Mouse (Mus musculus) forebrain, embryonic 16.5 days (tissue): ENCODE measurements around the gene Hspa1l. TPM values are rescaled to one million over a fixed set of nuclear protein-coding genes. Genes with fewer than 3 reads are reported as not detected.

ENCODE experiments used
- ATAC-seq: fragments of 200-750 bp; cut with Nextera tagmentation; 2 replicates; pipeline ENCODE4 v1.8.0; 2017; ENCODE audit warnings: mild to moderate bottlenecking, moderate library complexity
- H3K27ac ChIP-seq: fragments of 300-500 bp; sonication (generic); 2 replicates; pipeline ENCODE4 v1.5.1; 2014; ENCODE audit warnings: low read length, control low read depth
- H3K27me3 ChIP-seq: fragments of 300-500 bp; sonication (generic); replicated peaks from 2 replicates; pipeline ENCODE4 v1.6.1; 2014; ENCODE audit warnings: low read length; ENCODE audit not compliant: control insufficient read depth, insufficient read depth
- H3K36me3 ChIP-seq: fragments of 300-500 bp; sonication (generic); 2 replicates; pipeline ENCODE4 v1.6.1; 2014; ENCODE audit not compliant: control insufficient read depth, insufficient read depth
- H3K4me1 ChIP-seq: fragments of 300-500 bp; sonication (generic); replicated peaks from 2 replicates; pipeline ENCODE4 v1.6.1; 2014; ENCODE audit warnings: low read length; ENCODE audit not compliant: control insufficient read depth, insufficient read depth
- H3K4me2 ChIP-seq: fragments of 300-500 bp; sonication (generic); 2 replicates; pipeline ENCODE4 v1.6.1; 2014; ENCODE audit warnings: mild to moderate bottlenecking, low read length, control low read depth
- H3K4me3 ChIP-seq: fragments of 300-500 bp; sonication (generic); replicated peaks from 2 replicates; pipeline ENCODE4 v1.5.1; 2014; ENCODE audit warnings: mild to moderate bottlenecking, low read length, control low read depth
- H3K9ac ChIP-seq: fragments of 300-500 bp; sonication (generic); replicated peaks from 2 replicates; pipeline ENCODE4 v1.6.1; 2014; ENCODE audit warnings: low read depth, low read length, control low read depth
- H3K9me3 ChIP-seq: fragments of 300-500 bp; sonication (generic); 2 replicates; pipeline ENCODE4 v1.6.1; 2016; ENCODE audit warnings: low read length; ENCODE audit not compliant: control insufficient read depth
- WGBS: fragments of 180-500 bp; shearing (Covaris S2); extraction: QIAGEN DNeasy Blood & Tissue Kit; methylation state at CpG from one replicate; pipeline ENCODE4 v1.1.7; 2014; 5-methylcytosine and 5-hydroxymethylcytosine counted together
- polyA plus RNA-seq: library from polyadenylated mRNA; unstranded; fragments of >200 nt; fragmentation: Nextera tagmentation; extraction: Ambion mirVana; gene quantifications from 2 replicates; pipeline ENCODE4 v1.2.1, GENCODE M21; 2015

Gene Hspa1l
- polyA plus RNA-seq, 1 experiment from 2014 or later: 1.7 TPM

DNA sequence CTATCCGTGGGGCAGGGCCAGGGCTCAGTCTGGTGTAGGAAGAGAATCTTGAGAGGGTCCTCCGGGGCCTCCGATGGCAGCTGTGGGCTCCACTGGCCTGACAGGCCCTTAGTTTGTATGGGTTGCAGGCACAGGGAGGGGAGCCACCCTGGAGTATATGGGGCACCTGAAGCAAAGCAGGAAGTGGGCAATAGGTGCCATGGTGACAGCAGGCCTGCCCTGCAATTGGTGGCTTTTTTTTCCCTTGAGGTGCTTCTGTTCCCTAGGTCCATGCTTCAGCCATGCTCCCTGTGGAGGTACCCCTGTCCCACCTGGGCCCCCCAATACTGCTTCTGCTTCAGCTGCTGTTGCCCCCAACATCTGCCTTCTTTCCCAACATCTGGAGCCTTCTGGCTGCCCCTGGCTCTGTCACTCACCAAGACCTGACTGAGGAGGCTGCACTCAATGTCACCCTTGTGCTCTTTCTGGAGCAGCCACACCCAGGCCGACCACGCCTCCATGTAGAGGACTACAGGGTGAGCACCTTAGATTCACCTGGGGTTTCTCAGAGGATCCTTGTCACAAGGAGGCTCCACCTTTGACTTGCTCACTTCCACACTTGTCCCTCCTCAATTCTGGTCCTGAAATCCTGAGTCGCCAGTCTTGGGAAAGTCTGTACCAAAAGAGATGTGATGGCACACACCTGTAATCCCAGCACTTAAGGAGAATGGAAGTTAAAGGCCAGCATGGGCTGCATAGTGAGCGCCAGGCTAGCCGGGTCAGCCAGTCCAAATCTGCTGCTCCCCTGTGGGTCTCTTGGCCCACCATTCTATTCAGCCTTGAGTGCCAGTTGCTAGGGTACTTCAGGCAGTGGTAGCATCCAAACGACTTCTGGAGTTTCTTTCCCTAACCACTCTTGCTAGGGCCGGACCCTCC, 44.5 kb downstream of the Hspa1l start:
- H3K27me3 ChIP-seq: no peaks in the 10 kb centered on the region
- no peak overlapping the region for H3K27ac ChIP-seq
- 82% methylated on average over 10 of the region's 10 CpGs for WGBS
- no peak overlapping the region for H3K9ac ChIP-seq
- H3K4me3 ChIP-seq: no peak overlapping the region
- no peaks in the 10 kb centered on the region for H3K9me3 ChIP-seq
- no peak overlapping the region for H3K4me2 ChIP-seq
- ATAC-seq: no peak
- H3K4me1 ChIP-seq: peaks cover 12% of the 10 kb centered on the region
- peaks cover 21% of the 10 kb centered on the region for H3K36me3 ChIP-seq

DNA sequence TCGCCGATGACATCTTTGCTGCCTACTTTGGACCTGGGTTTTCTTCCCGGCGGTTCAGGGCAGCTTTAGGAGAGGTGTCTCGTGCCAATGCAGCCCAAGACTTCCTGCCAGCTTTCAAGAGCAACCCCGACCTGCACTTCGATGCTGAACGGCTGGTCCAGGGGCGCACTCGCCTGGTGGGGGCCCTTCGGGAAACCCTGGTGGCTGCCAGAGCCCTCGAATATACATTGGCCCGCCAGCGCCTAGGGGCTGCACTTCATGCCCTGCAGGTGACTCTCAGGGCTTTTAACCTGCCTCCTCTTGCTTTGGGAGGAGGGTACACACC, 45.2 kb downstream of the Hspa1l start:
- Histone ChIP-seq H3K9ac (no peak overlapping the region), H3K27ac (no peak overlapping the region), H3K4me2 (no peak overlapping the region), H3K4me1 (peaks cover 12% of the 10 kb centered on the region), H3K4me3 (no peak overlapping the region), H3K36me3 (peaks cover 20% of the 10 kb centered on the region), H3K9me3 (no peaks in the 10 kb centered on the region), H3K27me3 (no peaks in the 10 kb centered on the region)
- WGBS: 76% methylated on average over 14 of the region's 14 CpGs
- no peak for ATAC-seq

DNA sequence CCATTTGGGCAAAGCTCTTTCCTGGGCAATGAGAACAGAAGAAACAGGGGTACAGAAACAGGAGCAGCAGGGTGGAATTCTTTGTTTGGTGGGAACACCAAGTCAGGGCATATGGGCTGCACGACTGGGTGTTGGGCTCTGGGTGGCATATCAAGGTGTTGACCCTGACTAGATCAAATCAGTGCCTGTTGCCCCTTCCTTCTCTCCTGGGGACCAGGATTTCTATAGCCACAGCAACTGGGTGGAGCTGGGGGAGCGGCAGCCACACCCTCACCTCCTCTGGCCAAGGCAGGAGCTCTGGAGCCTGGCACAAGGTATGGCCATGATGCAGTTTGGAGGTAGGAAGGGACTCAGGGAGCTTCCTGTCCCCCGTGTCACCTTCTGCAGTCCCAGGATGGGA, 45.7 kb downstream of the Hspa1l start:
- Histone ChIP-seq H3K4me1 (peaks cover 12% of the 10 kb centered on the region), H3K36me3 (peaks cover 17% of the 10 kb centered on the region), H3K4me3 (no peak overlapping the region), H3K9ac (no peak overlapping the region), H3K27ac (no peak overlapping the region), H3K9me3 (no peaks in the 10 kb centered on the region), H3K27me3 (no peaks in the 10 kb centered on the region), H3K4me2 (no peak overlapping the region)
- ATAC-seq: no peak
- 86% methylated on average over 3 of the region's 3 CpGs for WGBS

DNA sequence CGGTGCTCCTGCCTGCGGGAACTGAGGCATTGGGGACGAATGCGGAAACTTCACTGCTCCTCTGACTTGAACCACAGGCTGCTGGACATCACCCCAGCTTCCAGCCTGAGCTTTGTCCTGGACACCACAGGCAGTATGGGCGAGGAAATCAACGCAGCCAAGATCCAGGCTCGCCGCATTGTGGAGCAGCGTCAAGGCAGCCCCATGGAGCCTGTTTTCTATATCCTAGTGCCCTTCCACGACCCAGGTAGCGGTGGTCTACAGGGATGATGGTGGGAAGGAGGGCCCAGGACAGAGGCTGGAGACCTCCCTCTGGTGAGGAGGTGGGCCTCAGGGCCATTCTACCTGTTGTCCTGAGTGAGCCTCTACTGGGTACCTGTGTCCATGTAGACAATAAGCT, 47.4 kb downstream of the Hspa1l start:
- H3K27me3 ChIP-seq: no peaks in the 10 kb centered on the region
- H3K27ac ChIP-seq: no peak overlapping the region
- 72% methylated on average over 11 of the region's 11 CpGs for WGBS
- H3K4me1 ChIP-seq: peaks cover 12% of the 10 kb centered on the region
- H3K9ac ChIP-seq: no peak overlapping the region
- H3K36me3 ChIP-seq: peaks cover 5% of the 10 kb centered on the region; the same call in 1 of the 2 replicates
- H3K9me3 ChIP-seq: no peaks in the 10 kb centered on the region
- no peak for ATAC-seq
- H3K4me3 ChIP-seq: no peak overlapping the region
- no peak overlapping the region for H3K4me2 ChIP-seq

DNA sequence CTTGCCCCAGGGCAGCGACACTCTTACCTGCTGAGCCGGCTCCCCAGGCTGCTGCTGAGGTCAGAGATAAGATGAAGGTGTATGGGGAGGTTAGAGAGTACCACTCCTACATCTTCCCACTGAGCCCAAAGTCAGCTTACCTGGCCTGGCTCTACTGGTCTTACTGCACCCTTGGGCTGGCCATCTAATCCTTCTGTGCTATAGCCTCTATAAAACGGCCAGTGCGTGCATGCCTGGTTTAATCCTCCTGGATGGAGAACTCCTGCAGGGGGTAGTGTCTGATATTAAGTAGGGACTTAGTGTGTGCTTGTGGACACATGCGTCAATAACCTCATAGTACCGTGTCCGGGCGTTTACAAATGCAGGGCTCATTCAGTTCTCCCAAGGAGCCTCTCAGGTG, 48.0 kb downstream of the Hspa1l start:
- no peak for ATAC-seq
- WGBS: 89% methylated on average over 8 of the region's 8 CpGs

DNA sequence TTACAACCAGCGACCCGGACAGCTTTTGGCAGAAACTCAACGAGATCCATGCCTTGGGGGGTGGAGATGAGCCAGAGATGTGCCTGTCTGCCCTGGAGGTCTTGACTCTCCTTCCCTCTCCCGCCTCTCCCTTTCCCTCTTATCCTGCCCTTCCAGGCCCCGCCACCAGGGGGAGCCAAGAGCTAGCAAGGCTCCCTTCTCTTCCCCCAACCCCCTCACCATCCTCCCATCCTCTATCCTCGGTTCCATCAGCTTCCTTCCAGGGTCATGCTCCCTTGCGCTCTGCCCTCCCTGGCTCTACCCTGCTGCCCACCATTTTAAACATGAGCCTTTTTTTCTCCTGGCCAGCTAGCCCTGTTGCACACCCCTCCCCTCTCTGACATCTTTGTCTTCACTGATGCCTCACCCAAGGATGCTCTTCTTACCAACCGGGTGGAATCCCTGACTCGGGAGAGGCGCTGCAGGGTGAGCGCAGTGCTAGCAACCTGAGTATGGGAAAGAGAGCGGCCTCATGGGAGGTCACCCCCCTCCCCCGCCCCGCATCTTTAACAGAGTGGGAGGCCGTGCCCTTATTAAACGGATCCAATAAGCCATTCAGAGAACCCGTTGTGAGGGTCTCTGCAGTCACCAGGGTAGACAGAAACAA, 48.8 kb downstream of the Hspa1l start:
- Histone ChIP-seq H3K36me3 (no peaks in the 10 kb centered on the region), H3K4me2 (peak overlapping the region; percentile 35; the same call in 1 of the 2 replicates), H3K27ac (no peak overlapping the region), H3K4me1 (peaks cover 12% of the 10 kb centered on the region), H3K27me3 (no peaks in the 10 kb centered on the region), H3K4me3 (no peak overlapping the region), H3K9ac (peak overlapping the region; percentile 22; the same call in 1 of the 2 replicates), H3K9me3 (no peaks in the 10 kb centered on the region)
- peak; percentile 68 for ATAC-seq
- 5% methylated on average over 17 of the region's 17 CpGs for WGBS

More for the DNA sequence above, 48.0 kb downstream of the Hspa1l start:
- Histone ChIP-seq H3K27ac (no peak overlapping the region), H3K9me3 (no peaks in the 10 kb centered on the region), H3K4me2 (no peak overlapping the region), H3K9ac (no peak overlapping the region), H3K27me3 (no peaks in the 10 kb centered on the region), H3K4me1 (peaks cover 12% of the 10 kb centered on the region), H3K4me3 (no peak overlapping the region), H3K36me3 (0 out of 2 replicates have a peak, but pooled peaks cover 2% of the 10 kb centered on the region)

DNA sequence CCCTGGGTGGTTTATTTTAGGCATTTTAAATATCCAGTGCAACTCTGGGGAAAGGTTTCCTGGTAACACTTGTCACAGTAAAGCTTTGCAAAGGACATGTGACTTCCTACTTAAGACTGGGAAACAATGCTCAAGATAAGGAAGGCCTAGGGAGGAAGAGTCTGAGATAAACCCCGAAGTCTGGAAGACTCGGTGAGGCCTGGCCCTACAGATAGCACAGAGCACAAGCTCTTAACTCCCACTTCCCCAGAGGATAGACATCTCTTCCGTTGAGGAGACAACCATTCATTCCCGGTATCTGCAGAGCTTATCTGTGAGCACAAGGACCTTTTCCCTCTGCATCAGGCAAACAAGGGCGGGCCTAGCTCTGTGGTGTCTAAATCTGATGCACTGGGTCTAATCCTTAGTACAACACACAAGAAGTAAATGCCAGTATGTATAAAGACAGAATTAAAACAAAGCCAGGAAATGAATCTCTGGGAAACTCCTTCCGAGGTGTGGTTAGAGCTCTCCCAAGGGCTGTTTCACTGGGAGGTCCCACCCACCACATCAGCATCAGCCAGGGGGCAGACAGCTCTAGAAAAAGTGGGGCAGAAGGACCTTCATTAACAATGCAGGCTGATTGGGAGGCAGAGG, 49.5 kb downstream of the Hspa1l start:
- no peak overlapping the region for H3K4me2 ChIP-seq
- ATAC-seq: no peak
- no peak overlapping the region for H3K4me3 ChIP-seq
- 60% methylated on average over 6 of the region's 6 CpGs for WGBS
- H3K27me3 ChIP-seq: no peaks in the 10 kb centered on the region
- H3K36me3 ChIP-seq: no peaks in the 10 kb centered on the region
- H3K9me3 ChIP-seq: no peaks in the 10 kb centered on the region
- no peak overlapping the region for H3K27ac ChIP-seq
- peaks cover 15% of the 10 kb centered on the region; the same call in 1 of the 2 replicates for H3K4me1 ChIP-seq
- H3K9ac ChIP-seq: no peak overlapping the region

DNA sequence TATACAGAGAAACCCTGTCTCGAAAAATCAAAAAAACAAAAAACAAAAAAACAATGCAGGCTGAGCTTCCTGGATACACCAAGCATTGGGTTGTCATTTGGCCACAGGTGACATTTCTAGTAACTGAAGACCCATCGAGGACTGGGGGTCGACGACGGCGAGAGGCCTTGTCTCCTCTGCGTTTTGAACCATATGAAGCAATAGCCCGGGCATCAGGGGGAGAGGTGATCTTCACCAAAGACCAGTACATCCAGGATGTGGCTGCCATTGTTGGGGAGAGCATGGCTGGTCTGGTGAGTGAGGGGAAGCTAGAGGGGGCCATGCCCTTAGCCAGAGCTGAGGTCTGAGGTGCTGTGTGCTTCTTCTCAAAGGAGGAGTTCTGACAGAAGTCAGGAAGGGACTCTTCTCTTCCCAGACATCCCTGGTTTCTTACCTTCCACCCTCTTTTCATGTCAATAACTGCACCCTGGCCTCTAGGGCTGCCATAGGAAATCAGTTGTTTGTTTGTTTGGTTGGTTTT, 50.1 kb downstream of the Hspa1l start:
- no peak overlapping the region for H3K9ac ChIP-seq
- H3K27ac ChIP-seq: no peak overlapping the region
- ATAC-seq: no peak
- H3K4me2 ChIP-seq: no peak overlapping the region
- H3K4me3 ChIP-seq: no peak overlapping the region
- H3K36me3 ChIP-seq: no peaks in the 10 kb centered on the region
- 96% methylated on average over 8 of the region's 8 CpGs for WGBS
- H3K4me1 ChIP-seq: peaks cover 21% of the 10 kb centered on the region
- H3K9me3 ChIP-seq: no peaks in the 10 kb centered on the region
- H3K27me3 ChIP-seq: no peaks in the 10 kb centered on the region

DNA sequence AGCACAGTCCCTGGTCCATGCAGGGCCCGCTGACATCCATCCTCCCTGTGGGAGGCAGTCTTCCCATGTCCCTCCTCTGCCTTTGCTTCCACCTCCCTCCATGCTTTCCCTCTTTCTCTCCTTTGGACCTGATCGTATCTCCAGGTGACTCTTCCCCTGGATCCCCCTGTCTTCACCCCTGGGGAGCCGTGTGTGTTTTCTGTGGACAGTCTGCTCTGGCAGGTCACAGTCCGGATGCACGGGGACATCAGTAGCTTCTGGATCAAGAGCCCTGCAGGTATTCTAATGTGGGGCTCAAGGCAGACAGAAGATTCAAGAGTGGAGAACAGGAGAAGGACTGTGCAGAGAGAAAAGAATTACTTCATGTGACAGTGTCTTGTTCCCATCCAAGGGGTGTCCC, 50.7 kb downstream of the Hspa1l start:
- 84% methylated on average over 5 of the region's 5 CpGs for WGBS
- Histone ChIP-seq H3K4me2 (no peak overlapping the region), H3K4me1 (peaks cover 22% of the 10 kb centered on the region), H3K9me3 (no peaks in the 10 kb centered on the region), H3K4me3 (no peak overlapping the region), H3K36me3 (no peaks in the 10 kb centered on the region), H3K9ac (no peak overlapping the region), H3K27me3 (no peaks in the 10 kb centered on the region), H3K27ac (no peak overlapping the region)
- no peak for ATAC-seq
